Mouse (Mus musculus) embryonic stem cell, embryonic (primary cell): ENCODE results near the gene Myh7b.

ENCODE experiments used
- CTCF ChIA-PET, 4 experiments: fragments of 300-600 bp in 2 of 4; fragments of 350-600 bp in 2 of 4; sonication (Branson Sonifier 250); formaldehyde crosslinking; loops; one replicate each; lab custom pipeline; 2022; ENCODE audit warnings: inconsistent platforms in 2 of 4; lab: Charles Lee
- POLR2A ChIA-PET, 4 experiments: fragments of 300-600 bp in 2 of 4; fragments of 350-600 bp in 2 of 4; sonication (Branson Sonifier 250); formaldehyde crosslinking; loops; one replicate each; lab custom pipeline; 2022; ENCODE audit warnings: antibody characterized with exemption in 4 of 4, inconsistent platforms in 1 of 4; lab: Charles Lee

Myh7b gene

GRCm38 (mm10) chr2:155619817-155620216 is 8.8 kb downstream of the Myh7b start:
- CTCF ChIA-PET: interaction anchor here (0.6 to 5.5 kb wide), 41 partner anchors 8 to 950 kb away, joined by 3 to 100 read pairs (median 4); partner anchors contain the start of genes Acss2 (in 3 of the 4), Ggt7 (in 3 of the 4), Myh7b (in 3 of the 4) and Gss (in 1 of the 4)
- POLR2A ChIA-PET: interaction anchor here in 3 of 4 experiments (0.6 to 11.7 kb wide), 20 partner anchors 9 to 987 kb away, joined by 3 to 117 read pairs (median 5); partner anchors contain the start of genes Acss2 (in 3 of the 3), Ggt7 (in 3 of the 3), Myh7b (in 3 of the 3) and Gss (in 2 of the 3)

GRCm38 (mm10) chr2:155622606-155623005 is 11.6 kb downstream of the Myh7b start:
- ChIA-PET POLR2A (interaction anchor here in 3 of 4 experiments (1.0 to 2.7 kb wide), 11 partner anchors 9 to 119 kb away, joined by 3 to 17 read pairs (median 4); partner anchors contain the start of genes Acss2 (in 2 of the 3), Ggt7 (in 2 of the 3), Gss (in 2 of the 3) and Myh7b (in 2 of the 3)), CTCF (interaction anchor here (0.5 to 4.8 kb wide), 22 partner anchors 9 to 844 kb away, joined by 3 to 35 read pairs (median 4); partner anchors contain the start of genes Acss2 (in 3 of the 4), Ggt7 (in 3 of the 4) and Trpc4ap (in 1 of the 4))

- CTCF ChIA-PET: interaction anchor here (0.5 to 4.8 kb wide), 44 partner anchors 9 to 1018 kb away, joined by 3 to 35 read pairs (median 4); partner anchors contain the start of genes Acss2 (in 3 of the 4), Ggt7 (in 3 of the 4), Gss (in 3 of the 4) and Myh7b (in 2 of the 4)
These were observed 13.0 kb downstream of the Myh7b start for GRCm38 (mm10) chr2:155623996-155624395.

GRCm38 (mm10) chr2:155624730-155625129 is 13.7 kb downstream of the Myh7b start:
- POLR2A ChIA-PET: interaction anchor here in 3 of 4 experiments (0.6 to 2.7 kb wide), 10 partner anchors 14 to 114 kb away, joined by 3 to 17 read pairs (median 4); partner anchors contain the start of genes Myh7b (in 2 of the 3), Acss2 (in 1 of the 3) and Ggt7 (in 1 of the 3)
- CTCF ChIA-PET: interaction anchor here (0.6 to 4.8 kb wide), 41 partner anchors 8 to 1019 kb away, joined by 3 to 35 read pairs (median 3); partner anchors contain the start of genes Acss2 (in 3 of the 4), Ggt7 (in 3 of the 4), Gss (in 3 of the 4) and Myh7b (in 2 of the 4)

More at GRCm38 (mm10) chr2:155623996-155624395, 13.0 kb downstream of the Myh7b start:
- POLR2A ChIA-PET: interaction anchor here (0.6 to 2.7 kb wide), 14 partner anchors 13 to 120 kb away, joined by 3 to 17 read pairs (median 4); partner anchors contain the start of genes Acss2 (in 3 of the 4), Myh7b (in 3 of the 4), Ggt7 (in 2 of the 4) and Gss (in 1 of the 4)

GRCm38 (mm10) chr2:155626277-155626676 is 15.3 kb downstream of the Myh7b start:
- ChIA-PET POLR2A (interaction anchor here in 3 of 4 experiments (0.5 to 8.0 kb wide), 20 partner anchors 8 to 822 kb away, joined by 3 to 48 read pairs (median 6); partner anchors contain the start of genes Acss2 (in 2 of the 3), Ggt7 (in 2 of the 3), Gss (in 2 of the 3) and Myh7b (in 1 of the 3)), CTCF (interaction anchor here (0.6 to 9.6 kb wide), 41 partner anchors 7 to 283 kb away, joined by 3 to 169 read pairs (median 6); partner anchors contain the start of genes Acss2 (in 4 of the 4), Ggt7 (in 4 of the 4), Gss (in 1 of the 4) and Myh7b (in 1 of the 4))

- ChIA-PET CTCF (interaction anchor here (0.6 to 9.6 kb wide), 71 partner anchors 8 to 1863 kb away, joined by 3 to 169 read pairs (median 4); partner anchors contain the start of genes Acss2 (in 3 of the 4), Ggt7 (in 3 of the 4), Gss (in 1 of the 4) and Myh7b (in 1 of the 4)), POLR2A (interaction anchor here (0.5 to 8.0 kb wide), 24 partner anchors 9 to 330 kb away, joined by 3 to 48 read pairs (median 6); partner anchors contain the start of genes Acss2 (in 4 of the 4), Ggt7 (in 4 of the 4), Gss (in 2 of the 4) and Myh7b (in 1 of the 4))
These were observed 16.2 kb downstream of the Myh7b start for GRCm38 (mm10) chr2:155627030-155627738.

- CTCF ChIA-PET: interaction anchor here (0.6 to 9.6 kb wide), 43 partner anchors 8 to 243 kb away, joined by 3 to 169 read pairs (median 5); partner anchors contain the start of genes Acss2 (in 3 of the 4), Ggt7 (in 3 of the 4) and Trpc4ap (in 1 of the 4)
- POLR2A ChIA-PET: interaction anchor here (0.5 to 8.0 kb wide), 20 partner anchors 10 to 793 kb away, joined by 3 to 48 read pairs (median 6); partner anchors contain the start of genes Acss2 (in 3 of the 4), Ggt7 (in 3 of the 4), Eif6 (in 1 of the 4) and Epb41l1 (in 1 of the 4)
These were observed 17.1 kb downstream of the Myh7b start for GRCm38 (mm10) chr2:155628112-155628511.

- CTCF ChIA-PET: interaction anchor here (0.5 to 9.6 kb wide), 34 partner anchors 9 to 1814 kb away, joined by 3 to 169 read pairs (median 7); partner anchors contain the start of genes Acss2 (in 3 of the 4), Ggt7 (in 3 of the 4), Myh7b (in 1 of the 4) and Trpc4ap (in 1 of the 4)
- POLR2A ChIA-PET: interaction anchor here in 3 of 4 experiments (0.7 to 8.0 kb wide), 18 partner anchors 9 to 272 kb away, joined by 3 to 48 read pairs (median 6); partner anchors contain the start of genes Acss2 (in 2 of the 3), Ggt7 (in 2 of the 3), Eif6 (in 1 of the 3) and Gss (in 1 of the 3)
These were observed 17.5 kb downstream of the Myh7b start for GRCm38 (mm10) chr2:155628519-155628918.

- ChIA-PET POLR2A (interaction anchor here in 3 of 4 experiments (0.5 to 8.0 kb wide), 38 partner anchors 8 to 714 kb away, joined by 3 to 48 read pairs (median 5); partner anchors contain the start of genes Acss2 (in 3 of the 3), Trpc4ap (in 3 of the 3), Ggt7 (in 2 of the 3) and Myh7b (in 2 of the 3)), CTCF (interaction anchor here (0.5 to 9.6 kb wide), 32 partner anchors 8 to 662 kb away, joined by 3 to 169 read pairs (median 6); partner anchors contain the start of genes Acss2 (in 2 of the 4), Ggt7 (in 2 of the 4), Myh7b (in 1 of the 4) and Trpc4ap (in 1 of the 4))
These were observed 18.2 kb downstream of the Myh7b start for GRCm38 (mm10) chr2:155629231-155629661.

- CTCF ChIA-PET: interaction anchor here (0.6 to 9.6 kb wide), 34 partner anchors 9 to 157 kb away, joined by 3 to 169 read pairs (median 6); partner anchors contain the start of genes Acss2 (in 2 of the 4), Ggt7 (in 2 of the 4) and Trpc4ap (in 2 of the 4)
These were observed 19.1 kb downstream of the Myh7b start for GRCm38 (mm10) chr2:155630153-155630552.

GRCm38 (mm10) chr2:155630590-155631416 is 19.8 kb downstream of the Myh7b start:
- CTCF ChIA-PET: interaction anchor here (0.5 to 9.6 kb wide), 45 partner anchors 10 to 300 kb away, joined by 3 to 169 read pairs (median 4); partner anchors contain the start of genes Acss2 (in 2 of the 4), Ggt7 (in 2 of the 4) and Trpc4ap (in 2 of the 4)

More at GRCm38 (mm10) chr2:155630153-155630552, 19.1 kb downstream of the Myh7b start:
- POLR2A ChIA-PET: interaction anchor here (0.6 to 8.0 kb wide), 31 partner anchors 9 to 1204 kb away, joined by 3 to 48 read pairs (median 5); partner anchors contain the start of genes Acss2 (in 2 of the 4), Ggt7 (in 2 of the 4), Trpc4ap (in 2 of the 4) and Myh7b (in 1 of the 4)

GRCm38 (mm10) chr2:155632138-155632936 is 21.3 kb downstream of the Myh7b start:
- ChIA-PET POLR2A (interaction anchor here in 3 of 4 experiments (0.5 to 8.0 kb wide), 25 partner anchors 9 to 160 kb away, joined by 3 to 48 read pairs (median 4); partner anchors contain the start of genes Acss2 (in 2 of the 3), Ggt7 (in 2 of the 3), Gss (in 2 of the 3) and Trpc4ap (in 2 of the 3)), CTCF (interaction anchor here (0.5 to 9.6 kb wide), 40 partner anchors 8 to 314 kb away, joined by 3 to 169 read pairs (median 4); partner anchors contain the start of genes Acss2 (in 3 of the 4), Ggt7 (in 3 of the 4) and Trpc4ap (in 2 of the 4))

More at GRCm38 (mm10) chr2:155630590-155631416, 19.8 kb downstream of the Myh7b start:
- POLR2A ChIA-PET: interaction anchor here in 3 of 4 experiments (0.6 to 8.0 kb wide), 35 partner anchors 9 to 1204 kb away, joined by 3 to 48 read pairs (median 5); partner anchors contain the start of genes Acss2 (in 2 of the 3), Ggt7 (in 2 of the 3), Gss (in 1 of the 3) and Myh7b (in 1 of the 3)

GRCm38 (mm10) chr2:155633121-155633520 is 22.1 kb downstream of the Myh7b start:
- ChIA-PET CTCF (interaction anchor here (0.6 to 9.6 kb wide), 30 partner anchors 8 to 313 kb away, joined by 3 to 169 read pairs (median 5); partner anchors contain the start of genes Acss2 (in 3 of the 4), Ggt7 (in 3 of the 4) and Trpc4ap (in 2 of the 4)), POLR2A (interaction anchor here in 3 of 4 experiments (0.5 to 8.0 kb wide), 17 partner anchors 8 to 132 kb away, joined by 3 to 48 read pairs (median 3); partner anchors contain the start of genes Acss2 (in 2 of the 3), Ggt7 (in 2 of the 3), Gss (in 1 of the 3) and Trpc4ap (in 1 of the 3))
